Mouse (Mus musculus) heart, embryonic 16.5 days (tissue): ENCODE measurements at regions not wholly inside any gene's neighbourhood (a gene's known extent, or its start where the extent isn't known, plus 50 kb on each side); places are given as distances from the start of the nearest gene placed in this dataset.

Source experiments
- ATAC-seq: fragments of 200-750 bp; cut with Nextera tagmentation; replicated peaks from 2 replicates; pipeline ENCODE4 v1.8.0; 2017; ENCODE audit warnings: moderate number of reproducible peaks; ENCODE audit not compliant: insufficient read depth, low FRiP score; ENCODE audit errors: extremely low read depth
- H3K27ac ChIP-seq: fragments of 300-500 bp; sonication (generic); 2 replicates; pipeline ENCODE4 v1.5.1; 2014; ENCODE audit warnings: mild to moderate bottlenecking, low read length, control low read depth, moderate library complexity
- H3K27me3 ChIP-seq: fragments of 300-500 bp; sonication (generic); 2 replicates; pipeline ENCODE4 v1.6.1; 2014; ENCODE audit warnings: low read length, mixed read lengths; ENCODE audit not compliant: control insufficient read depth, insufficient read depth
- H3K36me3 ChIP-seq: fragments of 300-500 bp; sonication (generic); 2 replicates; pipeline ENCODE4 v1.6.1; 2014; ENCODE audit not compliant: control insufficient read depth, insufficient read depth
- H3K4me1 ChIP-seq: fragments of 300-500 bp; sonication (generic); 2 replicates; pipeline ENCODE4 v1.6.1; 2014; ENCODE audit warnings: low read length, mixed read lengths; ENCODE audit not compliant: control insufficient read depth, insufficient read depth
- H3K4me2 ChIP-seq: fragments of 300-500 bp; sonication (generic); 2 replicates; pipeline ENCODE4 v1.6.1; 2014; ENCODE audit warnings: low read depth, mild to moderate bottlenecking, control low read depth, low read length
- H3K4me3 ChIP-seq: fragments of 300-500 bp; sonication (generic); 2 replicates; pipeline ENCODE4 v1.5.1; 2014; ENCODE audit warnings: mild to moderate bottlenecking, control low read depth, low read length
- H3K9ac ChIP-seq: fragments of 300-500 bp; sonication (generic); 2 replicates; pipeline ENCODE4 v1.6.1; 2014; ENCODE audit warnings: low read length, control low read depth
- H3K9me3 ChIP-seq: fragments of 300-500 bp; sonication (generic); replicated peaks from 2 replicates; pipeline ENCODE4 v1.6.1; 2016; ENCODE audit warnings: low read length; ENCODE audit not compliant: control insufficient read depth
- WGBS: fragments of 180-500 bp; shearing (Covaris S2); extraction: QIAGEN DNeasy Blood & Tissue Kit; methylation state at CpG from one replicate; pipeline ENCODE4 v1.1.7; 2014; 5-methylcytosine and 5-hydroxymethylcytosine counted together

DNA sequence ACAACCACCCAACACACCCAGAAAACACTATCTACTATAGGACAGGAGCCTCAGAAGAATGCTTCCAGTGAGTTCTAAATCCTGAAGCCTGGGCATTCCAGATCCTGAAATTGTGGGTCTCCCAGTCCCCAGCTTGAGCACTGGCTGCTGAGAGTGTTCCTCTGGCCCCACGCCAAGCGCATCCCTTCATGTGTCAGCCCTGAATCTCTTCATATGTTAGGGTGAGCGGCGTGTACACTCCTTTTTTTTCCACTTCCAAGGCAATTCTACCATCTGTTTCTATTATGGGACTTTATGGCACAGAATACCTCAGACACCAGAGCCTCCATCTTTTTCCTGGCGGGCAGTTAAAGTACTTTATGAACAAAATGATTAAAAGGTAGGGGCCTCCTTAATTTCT, 451.8 kb downstream of the Tshz3 start:
- Histone ChIP-seq H3K4me3 (no peak overlapping the region), H3K27me3 (no peaks in the 10 kb centered on the region), H3K27ac (no peak overlapping the region), H3K9ac (no peak overlapping the region), H3K9me3 (0 out of 2 replicates have a peak, but pooled peaks cover 3% of the 10 kb centered on the region), H3K4me1 (no peaks in the 10 kb centered on the region), H3K36me3 (no peaks in the 10 kb centered on the region), H3K4me2 (no peak overlapping the region)
- ATAC-seq = no peak
- WGBS = 78% methylated on average over 5 of the region's 5 CpGs

DNA sequence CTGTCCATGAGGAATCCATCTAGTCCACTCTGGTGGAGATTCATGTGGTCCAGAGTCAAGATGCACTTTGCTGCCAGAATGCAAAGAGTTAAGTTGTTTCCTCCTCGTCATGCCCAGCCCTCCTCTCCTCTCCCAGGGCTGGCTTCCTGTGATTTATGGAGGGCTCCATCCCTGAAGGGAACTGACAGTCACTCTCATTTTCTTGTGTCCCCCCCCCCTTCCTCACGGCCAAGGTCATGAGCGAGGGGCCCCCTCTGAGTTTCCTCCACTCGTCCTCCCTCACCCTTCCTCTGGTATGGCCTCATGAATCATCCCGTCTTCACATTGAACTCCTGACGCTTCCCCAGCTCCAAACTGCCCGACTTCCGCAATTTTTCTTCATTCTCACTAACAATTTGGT, 461.9 kb downstream of the Tshz3 start:
- Histone ChIP-seq H3K9me3 (no peaks in the 10 kb centered on the region), H3K36me3 (no peaks in the 10 kb centered on the region), H3K27me3 (no peaks in the 10 kb centered on the region), H3K27ac (no peak overlapping the region), H3K4me3 (no peak overlapping the region), H3K4me2 (no peak overlapping the region), H3K9ac (no peak overlapping the region), H3K4me1 (no peaks in the 10 kb centered on the region)
- 41% methylated on average over 8 of the region's 8 CpGs for WGBS
- no peak for ATAC-seq

DNA sequence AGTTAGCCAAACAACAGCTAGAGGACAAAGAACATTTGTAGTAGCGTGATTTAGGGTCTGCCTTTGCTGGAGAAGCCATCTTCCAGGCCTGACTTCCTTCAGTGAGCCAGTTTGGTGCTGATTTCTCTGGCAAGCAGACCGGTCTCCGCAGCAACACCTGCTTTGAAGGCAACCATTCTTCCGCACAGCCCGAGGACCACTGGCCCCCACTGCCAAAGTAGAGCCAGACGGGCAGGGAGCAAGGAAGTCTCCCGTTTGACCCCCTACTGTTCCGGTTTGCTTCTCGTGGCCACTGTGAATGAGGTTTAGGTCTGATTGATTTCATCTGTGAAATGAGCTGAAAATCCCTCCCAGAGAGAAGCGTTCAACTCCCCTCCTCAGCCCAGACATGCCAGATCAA, 471.0 kb downstream of the Tshz3 start:
- Histone ChIP-seq H3K9me3 (no peaks in the 10 kb centered on the region), H3K27me3 (no peaks in the 10 kb centered on the region), H3K27ac (no peak overlapping the region), H3K4me3 (no peak overlapping the region), H3K4me2 (no peak overlapping the region), H3K36me3 (no peaks in the 10 kb centered on the region), H3K4me1 (no peaks in the 10 kb centered on the region), H3K9ac (no peak overlapping the region)
- no peak for ATAC-seq
- WGBS = 75% methylated on average over 10 of the region's 10 CpGs

DNA sequence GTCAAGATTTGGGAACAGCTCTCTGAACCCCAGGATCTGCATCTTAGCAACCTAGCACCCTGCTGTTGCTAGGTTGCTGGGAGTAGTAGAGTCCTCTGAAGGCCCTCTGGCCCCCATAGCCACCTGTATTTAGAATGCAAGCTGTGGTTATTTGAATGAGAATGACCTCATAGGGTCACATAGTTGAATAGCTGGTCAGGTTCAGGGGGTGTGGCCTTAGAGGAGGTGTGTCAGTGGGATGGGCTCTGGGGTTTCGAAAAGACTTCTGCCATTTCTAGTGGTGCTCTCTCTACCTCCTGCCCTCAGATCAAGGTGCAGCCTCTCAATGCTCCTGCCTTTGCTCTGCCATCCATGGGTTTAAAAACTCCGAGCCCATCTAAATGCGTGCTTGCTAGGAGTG, 477.8 kb downstream of the Tshz3 start:
- Histone ChIP-seq H3K36me3 (no peaks in the 10 kb centered on the region), H3K4me1 (no peaks in the 10 kb centered on the region), H3K27me3 (no peaks in the 10 kb centered on the region), H3K9me3 (no peaks in the 10 kb centered on the region), H3K4me2 (no peak overlapping the region), H3K4me3 (no peak overlapping the region), H3K9ac (no peak overlapping the region), H3K27ac (no peak overlapping the region)
- ATAC-seq = no peak
- WGBS = 83% methylated on average over 3 of the region's 3 CpGs

DNA sequence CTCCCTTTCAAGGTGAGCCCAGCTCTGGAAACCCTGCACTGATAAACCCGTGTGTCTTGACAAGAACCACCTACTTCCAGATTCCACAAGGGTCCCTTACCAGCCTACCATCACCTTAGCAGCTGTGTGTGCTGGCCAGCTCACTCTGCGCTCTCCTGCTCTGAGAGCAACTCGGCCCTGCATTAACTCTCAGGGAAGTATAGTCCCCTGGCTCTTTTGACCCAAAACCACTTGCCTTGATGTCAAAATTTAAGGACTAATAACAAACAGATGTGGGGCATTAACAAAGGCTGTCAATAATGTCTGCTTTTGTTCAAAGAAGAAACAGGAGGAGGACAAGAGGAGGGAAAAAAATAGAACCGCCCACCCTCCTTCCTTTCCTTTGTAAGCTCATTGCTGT, 480.3 kb downstream of the Tshz3 start:
- Histone ChIP-seq H3K9ac (no peak overlapping the region), H3K27me3 (no peaks in the 10 kb centered on the region), H3K4me2 (no peak overlapping the region), H3K9me3 (no peaks in the 10 kb centered on the region), H3K4me1 (no peaks in the 10 kb centered on the region), H3K27ac (no peak overlapping the region), H3K4me3 (no peak overlapping the region), H3K36me3 (no peaks in the 10 kb centered on the region)
- 53% methylated on average over 4 of the region's 4 CpGs for WGBS
- no peak for ATAC-seq

DNA sequence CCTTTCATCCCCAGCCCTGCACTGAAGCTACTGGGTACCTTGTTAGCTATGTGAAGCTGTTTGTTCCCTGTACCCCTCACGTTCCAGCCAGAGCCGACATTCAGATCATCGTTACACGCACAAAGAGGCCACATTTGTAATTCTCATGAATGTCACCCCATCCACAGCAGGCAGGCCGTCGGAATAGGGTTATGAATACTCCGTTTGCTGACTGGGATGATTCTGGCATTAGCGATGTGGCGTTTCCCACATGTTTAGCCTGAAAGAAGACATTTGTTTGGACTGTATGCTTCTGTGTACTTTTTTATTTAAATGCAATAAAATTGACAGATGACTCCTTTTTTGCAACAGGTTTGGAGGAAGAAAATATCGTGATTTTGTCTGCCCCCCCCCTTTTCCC, 482.0 kb downstream of the Tshz3 start:
- Histone ChIP-seq H3K9me3 (no peaks in the 10 kb centered on the region), H3K4me3 (no peak overlapping the region), H3K27ac (no peak overlapping the region), H3K9ac (no peak overlapping the region), H3K4me1 (no peaks in the 10 kb centered on the region), H3K36me3 (no peaks in the 10 kb centered on the region), H3K4me2 (no peak overlapping the region), H3K27me3 (no peaks in the 10 kb centered on the region)
- no peak for ATAC-seq
- 68% methylated on average over 10 of the region's 10 CpGs for WGBS

DNA sequence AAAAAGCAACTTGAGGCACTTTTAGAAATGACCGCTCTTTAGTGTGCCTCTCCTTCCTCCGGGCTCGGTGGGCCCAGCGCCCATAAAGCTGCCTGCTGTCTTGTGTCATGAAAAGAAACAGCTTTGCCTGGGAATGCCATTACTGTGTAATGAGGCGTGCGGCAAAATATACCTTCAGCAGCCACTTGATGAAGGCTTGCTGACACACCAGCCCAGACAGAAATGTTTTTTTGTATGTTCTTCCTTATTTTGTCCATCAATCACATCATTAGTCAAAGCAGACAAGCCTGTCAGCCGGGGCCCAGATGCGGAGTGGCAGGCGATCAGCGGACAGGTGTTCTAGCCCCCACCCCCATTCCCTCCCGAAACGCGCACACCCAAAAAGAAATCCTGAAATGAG, 482.5 kb downstream of the Tshz3 start:
- H3K27me3 ChIP-seq = no peaks in the 10 kb centered on the region
- no peak for ATAC-seq
- H3K27ac ChIP-seq = no peak overlapping the region
- H3K9ac ChIP-seq = no peak overlapping the region
- no peaks in the 10 kb centered on the region for H3K9me3 ChIP-seq
- H3K4me1 ChIP-seq = no peaks in the 10 kb centered on the region
- no peak overlapping the region for H3K4me3 ChIP-seq
- no peak overlapping the region for H3K4me2 ChIP-seq
- no peaks in the 10 kb centered on the region for H3K36me3 ChIP-seq
- WGBS = 67% methylated on average over 13 of the region's 13 CpGs

DNA sequence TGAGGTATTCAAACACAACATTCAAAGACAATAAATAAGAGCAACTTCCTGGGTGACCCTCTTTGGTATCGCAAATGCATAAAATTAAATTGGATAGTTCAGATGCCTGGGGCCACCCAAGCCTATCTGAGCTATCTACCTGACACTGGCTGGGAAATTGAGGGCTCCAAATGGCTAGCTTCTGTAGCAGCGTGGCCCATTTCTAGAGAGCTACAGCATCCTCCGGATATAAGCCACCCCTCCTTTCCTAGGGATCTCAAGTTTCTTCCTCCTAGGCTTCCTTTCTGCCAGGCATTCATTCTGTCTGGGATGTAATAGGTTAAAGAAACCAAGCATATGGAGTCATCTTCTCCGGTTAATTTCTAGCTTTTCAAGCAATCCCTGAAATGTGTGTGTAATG, 483.2 kb downstream of the Tshz3 start:
- H3K9ac ChIP-seq = no peak overlapping the region
- no peak overlapping the region for H3K27ac ChIP-seq
- no peak overlapping the region for H3K4me3 ChIP-seq
- H3K27me3 ChIP-seq = no peaks in the 10 kb centered on the region
- no peaks in the 10 kb centered on the region for H3K4me1 ChIP-seq
- 68% methylated on average over 4 of the region's 4 CpGs for WGBS
- H3K36me3 ChIP-seq = no peaks in the 10 kb centered on the region
- no peak overlapping the region for H3K4me2 ChIP-seq
- no peak for ATAC-seq
- H3K9me3 ChIP-seq = no peaks in the 10 kb centered on the region

DNA sequence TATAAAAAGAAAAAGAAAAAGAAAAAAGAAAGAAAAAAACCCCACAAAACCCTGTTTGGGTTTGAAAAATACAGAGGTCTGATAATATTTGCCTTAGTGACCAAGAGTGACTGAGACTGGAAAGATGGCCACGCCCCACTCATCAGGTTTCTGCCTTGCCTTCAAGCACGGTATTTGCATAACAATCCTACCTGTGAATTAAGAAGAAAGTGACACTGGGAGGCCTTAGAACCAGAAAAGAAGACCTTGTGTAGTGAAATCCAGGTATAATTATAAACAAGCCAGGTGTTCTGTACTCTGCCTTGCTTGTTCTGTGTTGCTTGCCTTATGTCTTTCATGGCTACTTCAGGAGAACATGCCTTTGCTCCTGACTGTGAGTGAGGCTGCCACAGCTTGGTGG, 494.6 kb downstream of the Tshz3 start:
- Histone ChIP-seq H3K4me2 (no peak overlapping the region), H3K27me3 (no peaks in the 10 kb centered on the region), H3K4me3 (no peak overlapping the region), H3K36me3 (no peaks in the 10 kb centered on the region), H3K9me3 (no peaks in the 10 kb centered on the region), H3K4me1 (no peaks in the 10 kb centered on the region), H3K9ac (no peak overlapping the region), H3K27ac (no peak overlapping the region)
- WGBS = 27% methylated on average over 2 of the region's 2 CpGs
- no peak for ATAC-seq

DNA sequence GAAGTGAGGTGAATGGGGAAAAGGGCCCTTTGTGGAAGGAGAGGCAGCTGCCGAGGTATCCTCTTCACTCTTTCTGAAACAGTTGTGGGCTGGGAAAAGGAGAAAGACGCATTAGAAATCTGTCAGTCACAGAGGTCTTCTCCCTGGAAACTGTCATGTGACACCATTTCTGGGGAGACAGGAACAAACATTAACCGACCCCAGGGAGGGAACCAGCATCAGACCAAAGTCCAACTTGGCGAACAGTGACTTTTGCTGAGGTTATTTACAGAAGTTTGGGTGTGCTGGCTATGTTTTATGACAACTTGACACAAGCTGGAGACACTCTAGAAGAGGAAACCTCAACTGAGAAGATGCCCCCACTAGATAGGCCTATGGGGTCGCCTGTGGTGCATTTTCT, 506.9 kb downstream of the Tshz3 start:
- Histone ChIP-seq H3K9me3 (0 out of 2 replicates have a peak, but pooled peaks cover 3% of the 10 kb centered on the region), H3K27me3 (no peaks in the 10 kb centered on the region), H3K27ac (no peak overlapping the region), H3K4me2 (no peak overlapping the region), H3K36me3 (no peaks in the 10 kb centered on the region), H3K9ac (no peak overlapping the region), H3K4me3 (no peak overlapping the region), H3K4me1 (no peaks in the 10 kb centered on the region)
- WGBS = 52% methylated on average over 5 of the region's 5 CpGs
- no peak for ATAC-seq
